Mouse (Mus musculus) hindbrain, embryonic 13.5 days (tissue): Measurements from ENCODE around the gene Gpr22. TPM values are rescaled to one million over a fixed set of nuclear protein-coding genes. Genes with fewer than 3 reads are reported as not detected.

Experiments
- polyA plus RNA-seq: library from polyadenylated mRNA; unstranded; fragments of >200 nt; fragmentation: Nextera tagmentation; extraction: Ambion mirVana; gene quantifications from 2 replicates; pipeline ENCODE4 v1.2.1, GENCODE M21; 2015

The Gpr22 gene
- polyA plus RNA-seq, 1 experiment from 2014 or later: 16.7 TPM

Other genes starting within 250 kb of the Gpr22 start
- gene Cbll1, start 214.3 kb downstream of the Gpr22 start, polyA plus RNA-seq: 18.3 and 18.9 TPM in 2 replicates
- gene Slc26a4, start 154.0 kb downstream of the Gpr22 start, polyA plus RNA-seq: 0.08 and 0.10 TPM in 2 replicates
- gene Bcap29, start 79.3 kb downstream of the Gpr22 start, polyA plus RNA-seq: 30.4 and 31.4 TPM in 2 replicates
- 6.6 and 6.9 TPM in 2 replicates for gene Dus4l, start 59.1 kb downstream of the Gpr22 start, polyA plus RNA-seq
- 32.2 and 34.7 TPM in 2 replicates for gene Cog5, start 59.1 kb downstream of the Gpr22 start, polyA plus RNA-seq
- gene Hbp1, start 236.6 kb upstream of the Gpr22 start, polyA plus RNA-seq: 66.7 and 68.0 TPM in 2 replicates